Mouse (Mus musculus) T-cell, adult 66 days (primary cell): ENCODE results near the gene Gm13278. TPM values are rescaled to one million over a fixed set of nuclear protein-coding genes. Genes with fewer than 3 reads are reported as not detected.

ENCODE experiments used
- total RNA-seq, 2 experiments: library from RNA; stranded (reverse); gene quantifications; 3 replicates in 1 of 2; 4 replicates in 1 of 2; pipeline ENCODE4 v1.2.4; 2023

Gm13278 gene
- total RNA-seq, result not detected

DNA sequence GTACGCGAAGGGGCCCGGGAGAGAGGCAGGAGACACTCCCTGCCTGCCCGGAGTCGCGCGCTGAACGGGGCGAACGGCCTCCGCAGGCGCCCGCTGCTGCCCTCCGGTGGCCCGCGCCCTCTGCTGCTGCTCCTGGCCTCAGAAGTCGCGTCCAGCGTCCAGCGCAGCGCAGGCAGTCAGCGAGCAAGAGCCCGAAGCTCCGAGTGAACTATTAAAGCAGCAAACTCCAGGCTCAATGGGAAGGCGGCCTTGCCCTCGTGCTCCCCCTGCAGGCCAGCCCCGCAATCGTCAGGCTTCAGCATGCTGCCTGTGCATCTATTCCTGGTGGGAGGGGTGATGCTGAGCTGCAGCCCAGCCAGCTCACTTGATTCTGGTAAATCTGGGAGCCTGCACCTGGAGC lies at the start of gene Gm13278:
Gm13278 (plus strand) TSS at position 301 of the 400 bp plus-strand sequence.

DNA sequence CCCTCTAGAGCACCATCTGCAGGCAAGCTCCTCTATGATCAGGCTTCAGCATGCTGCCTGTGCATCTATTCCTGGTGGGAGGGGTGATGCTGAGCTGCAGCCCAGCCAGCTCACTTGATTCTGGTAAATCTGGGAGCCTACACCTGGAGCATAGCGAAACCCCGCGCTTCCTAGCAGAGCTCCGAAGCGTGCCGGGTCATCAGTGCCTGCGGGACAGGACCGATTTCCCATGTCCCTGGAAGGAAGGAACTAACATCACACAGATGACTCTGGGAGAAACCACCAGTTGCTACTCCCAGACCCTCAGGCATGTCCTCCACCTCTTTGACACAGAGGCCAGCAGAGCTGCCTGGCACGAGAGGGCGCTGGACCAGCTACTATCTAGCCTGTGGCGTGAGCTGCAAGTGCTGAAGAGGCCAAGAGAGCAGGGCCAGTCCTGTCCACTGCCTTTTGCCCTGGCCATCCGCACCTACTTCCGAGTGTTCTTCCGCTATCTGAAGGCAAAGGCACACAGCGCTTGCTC lies 36.5 kb upstream of the Gm13278 start, which contains the start of gene Gm13271:
Gm13271 (plus strand) TSS at position 51 of the 523 bp plus-strand sequence.

DNA sequence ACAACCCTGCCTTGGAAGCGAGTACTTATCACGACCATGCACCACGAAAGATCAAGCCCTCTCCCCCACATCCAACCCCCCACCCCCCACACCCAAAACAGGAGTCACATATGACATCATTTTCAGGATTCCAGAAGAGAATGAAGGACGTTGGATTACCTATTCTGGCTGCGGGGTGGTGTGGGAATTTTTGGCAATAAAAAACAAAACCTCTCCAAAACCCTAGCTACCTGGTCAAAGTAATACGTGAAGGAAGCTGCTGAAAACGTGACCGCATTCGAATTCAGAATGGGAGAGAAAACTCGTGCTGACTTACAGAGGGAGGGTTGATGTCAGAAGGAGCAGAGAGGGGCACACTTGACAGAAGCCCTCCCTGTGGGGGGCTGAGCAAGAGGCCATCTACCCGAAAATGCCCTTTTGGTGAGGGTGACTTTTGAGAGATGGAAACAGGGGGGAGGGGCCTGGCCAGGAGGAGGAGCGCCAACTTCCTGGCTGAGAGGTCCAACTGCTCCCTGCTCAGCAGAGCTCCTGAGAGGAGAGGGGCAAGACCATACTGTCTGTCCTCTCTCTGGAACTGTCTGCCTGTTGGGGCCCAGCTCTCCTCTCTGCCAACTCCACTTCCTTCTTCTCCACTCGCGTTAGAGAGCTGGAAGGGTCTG lies 31.6 kb upstream of the Gm13278 start, which contains the start of gene Gm13283:
Gm13283 (plus strand) TSS at position 510 of the 659 bp plus-strand sequence.

DNA sequence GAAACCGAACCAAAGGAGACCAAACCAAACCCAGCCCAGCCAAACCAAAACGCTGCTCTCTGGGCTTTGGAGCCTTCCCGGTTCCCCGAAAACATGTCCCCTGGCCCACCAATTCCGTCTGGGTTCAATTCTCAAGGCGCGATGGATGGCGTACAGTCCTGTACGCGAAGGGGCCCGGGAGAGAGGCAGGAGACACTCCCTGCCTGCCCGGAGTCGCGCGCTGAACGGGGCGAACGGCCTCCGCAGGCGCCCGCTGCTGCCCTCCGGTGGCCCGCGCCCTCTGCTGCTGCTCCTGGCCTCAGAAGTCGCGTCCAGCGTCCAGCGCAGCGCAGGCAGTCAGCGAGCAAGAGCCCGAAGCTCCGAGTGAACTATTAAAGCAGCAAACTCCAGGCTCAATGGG lies 17.8 kb upstream of the Gm13278 start, which contains the start of gene Gm13290:
Gm13290 (plus strand) TSS at position 301 of the 400 bp plus-strand sequence.

DNA sequence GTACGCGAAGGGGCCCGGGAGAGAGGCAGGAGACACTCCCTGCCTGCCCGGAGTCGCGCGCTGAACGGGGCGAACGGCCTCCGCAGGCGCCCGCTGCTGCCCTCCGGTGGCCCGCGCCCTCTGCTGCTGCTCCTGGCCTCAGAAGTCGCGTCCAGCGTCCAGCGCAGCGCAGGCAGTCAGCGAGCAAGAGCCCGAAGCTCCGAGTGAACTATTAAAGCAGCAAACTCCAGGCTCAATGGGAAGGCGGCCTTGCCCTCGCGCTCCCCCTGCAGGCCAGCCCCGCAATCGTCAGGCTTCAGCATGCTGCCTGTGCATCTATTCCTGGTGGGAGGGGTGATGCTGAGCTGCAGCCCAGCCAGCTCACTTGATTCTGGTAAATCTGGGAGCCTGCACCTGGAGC lies 14.7 kb upstream of the Gm13278 start, which contains the start of gene Gm13289:
Gm13289 (plus strand) TSS at position 301 of the 400 bp plus-strand sequence.

DNA sequence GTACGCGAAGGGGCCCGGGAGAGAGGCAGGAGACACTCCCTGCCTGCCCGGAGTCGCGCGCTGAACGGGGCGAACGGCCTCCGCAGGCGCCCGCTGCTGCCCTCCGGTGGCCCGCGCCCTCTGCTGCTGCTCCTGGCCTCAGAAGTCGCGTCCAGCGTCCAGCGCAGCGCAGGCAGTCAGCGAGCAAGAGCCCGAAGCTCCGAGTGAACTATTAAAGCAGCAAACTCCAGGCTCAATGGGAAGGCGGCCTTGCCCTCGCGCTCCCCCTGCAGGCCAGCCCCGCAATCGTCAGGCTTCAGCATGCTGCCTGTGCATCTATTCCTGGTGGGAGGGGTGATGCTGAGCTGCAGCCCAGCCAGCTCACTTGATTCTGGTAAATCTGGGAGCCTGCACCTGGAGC lies 11.8 kb upstream of the Gm13278 start, which contains the start of gene Gm13272:
Gm13272 (plus strand) TSS at position 301 of the 400 bp plus-strand sequence.

DNA sequence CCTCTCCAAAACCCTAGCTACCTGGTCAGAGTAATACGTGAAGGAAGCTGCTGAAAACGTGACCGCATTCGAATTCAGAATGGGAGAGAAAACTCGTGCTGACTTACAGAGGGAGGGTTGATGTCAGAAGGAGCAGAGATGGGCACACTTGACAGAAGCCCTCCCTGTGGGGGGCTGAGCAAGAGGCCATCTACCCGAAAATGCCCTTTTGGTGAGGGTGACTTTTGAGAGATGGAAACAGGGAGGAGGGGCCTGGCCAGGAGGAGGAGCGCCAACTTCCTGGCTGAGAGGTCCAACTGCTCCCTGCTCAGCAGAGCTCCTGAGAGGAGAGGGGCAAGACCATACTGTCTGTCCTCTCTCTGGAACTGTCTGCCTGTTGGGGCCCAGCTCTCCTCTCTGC lies 9.5 kb upstream of the Gm13278 start, which contains the start of gene Ifnz:
Ifnz (plus strand) TSS at position 301 of the 400 bp plus-strand sequence.

DNA sequence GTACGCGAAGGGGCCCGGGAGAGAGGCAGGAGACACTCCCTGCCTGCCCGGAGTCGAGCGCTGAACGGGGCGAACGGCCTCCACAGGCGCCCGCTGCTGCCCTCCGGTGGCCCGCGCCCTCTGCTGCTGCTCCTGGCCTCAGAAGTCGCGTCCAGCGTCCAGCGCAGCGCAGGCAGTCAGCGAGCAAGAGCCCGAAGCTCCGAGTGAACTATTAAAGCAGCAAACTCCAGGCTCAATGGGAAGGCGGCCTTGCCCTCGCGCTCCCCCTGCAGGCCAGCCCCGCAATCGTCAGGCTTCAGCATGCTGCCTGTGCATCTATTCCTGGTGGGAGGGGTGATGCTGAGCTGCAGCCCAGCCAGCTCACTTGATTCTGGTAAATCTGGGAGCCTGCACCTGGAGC lies 5.9 kb upstream of the Gm13278 start, which contains the start of gene Gm13276:
Gm13276 (plus strand) TSS at position 301 of the 400 bp plus-strand sequence.

DNA sequence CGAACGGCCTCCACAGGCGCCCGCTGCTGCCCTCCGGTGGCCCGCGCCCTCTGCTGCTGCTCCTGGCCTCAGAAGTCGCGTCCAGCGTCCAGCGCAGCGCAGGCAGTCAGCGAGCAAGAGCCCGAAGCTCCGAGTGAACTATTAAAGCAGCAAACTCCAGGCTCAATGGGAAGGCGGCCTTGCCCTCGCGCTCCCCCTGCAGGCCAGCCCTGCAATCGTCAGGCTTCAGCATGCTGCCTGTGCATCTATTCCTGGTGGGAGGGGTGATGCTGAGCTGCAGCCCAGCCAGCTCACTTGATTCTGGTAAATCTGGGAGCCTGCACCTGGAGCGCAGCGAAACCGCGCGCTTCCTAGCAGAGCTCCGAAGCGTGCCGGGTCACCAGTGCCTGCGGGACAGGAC lies 2.9 kb upstream of the Gm13278 start, which contains the start of gene Gm13277:
Gm13277 (plus strand) TSS at position 231 of the 400 bp plus-strand sequence.

DNA sequence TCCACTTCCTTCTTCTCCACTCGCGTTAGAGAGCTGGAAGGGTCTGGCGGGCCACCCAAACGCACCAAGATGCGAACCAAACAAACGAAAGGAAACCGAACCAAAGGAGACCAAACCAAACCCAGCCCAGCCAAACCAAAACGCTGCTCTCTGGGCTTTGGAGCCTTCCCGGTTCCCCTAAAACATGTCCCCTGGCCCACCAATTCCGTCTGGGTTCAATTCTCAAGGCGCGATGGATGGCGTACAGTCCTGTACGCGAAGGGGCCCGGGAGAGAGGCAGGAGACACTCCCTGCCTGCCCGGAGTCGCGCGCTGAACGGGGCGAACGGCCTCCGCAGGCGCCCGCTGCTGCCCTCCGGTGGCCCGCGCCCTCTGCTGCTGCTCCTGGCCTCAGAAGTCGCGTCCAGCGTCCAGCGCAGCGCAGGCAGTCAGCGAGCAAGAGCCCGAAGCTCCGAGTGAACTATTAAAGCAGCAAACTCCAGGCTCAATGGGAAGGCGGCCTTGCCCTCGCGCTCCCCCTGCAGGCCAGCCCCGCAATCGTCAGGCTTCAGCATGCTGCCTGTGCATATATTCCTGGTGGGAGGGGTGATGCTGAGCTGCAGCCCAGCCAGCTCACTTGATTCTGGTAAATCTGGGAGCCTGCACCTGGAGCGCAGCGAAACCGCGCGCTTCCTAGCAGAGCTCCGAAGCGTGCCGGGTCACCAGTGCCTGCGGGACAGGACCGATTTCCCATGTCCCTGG lies 2.8 kb downstream of the Gm13278 start, which contains the start of gene Gm13275:
Gm13275 (plus strand) TSS at position 552 of the 740 bp plus-strand sequence.

DNA sequence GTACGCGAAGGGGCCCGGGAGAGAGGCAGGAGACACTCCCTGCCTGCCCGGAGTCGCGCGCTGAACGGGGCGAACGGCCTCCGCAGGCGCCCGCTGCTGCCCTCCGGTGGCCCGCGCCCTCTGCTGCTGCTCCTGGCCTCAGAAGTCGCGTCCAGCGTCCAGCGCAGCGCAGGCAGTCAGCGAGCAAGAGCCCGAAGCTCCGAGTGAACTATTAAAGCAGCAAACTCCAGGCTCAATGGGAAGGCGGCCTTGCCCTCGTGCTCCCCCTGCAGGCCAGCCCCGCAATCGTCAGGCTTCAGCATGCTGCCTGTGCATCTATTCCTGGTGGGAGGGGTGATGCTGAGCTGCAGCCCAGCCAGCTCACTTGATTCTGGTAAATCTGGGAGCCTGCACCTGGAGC lies 5.7 kb downstream of the Gm13278 start, which contains the start of gene Gm13279:
Gm13279 (plus strand) TSS at position 301 of the 400 bp plus-strand sequence.

DNA sequence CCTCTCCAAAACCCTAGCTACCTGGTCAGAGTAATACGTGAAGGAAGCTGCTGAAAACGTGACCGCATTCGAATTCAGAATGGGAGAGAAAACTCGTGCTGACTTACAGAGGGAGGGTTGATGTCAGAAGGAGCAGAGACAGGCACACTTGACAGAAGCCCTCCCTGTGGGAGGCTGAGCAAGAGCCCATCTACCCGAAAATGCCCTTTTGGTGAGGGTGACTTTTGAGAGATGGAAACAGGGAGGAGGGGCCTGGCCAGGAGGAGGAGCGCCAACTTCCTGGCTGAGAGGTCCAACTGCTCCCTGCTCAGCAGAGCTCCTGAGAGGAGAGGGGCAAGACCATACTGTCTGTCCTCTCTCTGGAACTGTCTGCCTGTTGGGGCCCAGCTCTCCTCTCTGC lies 8.0 kb downstream of the Gm13278 start, which contains the start of gene Gm13285:
Gm13285 (plus strand) TSS at position 301 of the 400 bp plus-strand sequence.

DNA sequence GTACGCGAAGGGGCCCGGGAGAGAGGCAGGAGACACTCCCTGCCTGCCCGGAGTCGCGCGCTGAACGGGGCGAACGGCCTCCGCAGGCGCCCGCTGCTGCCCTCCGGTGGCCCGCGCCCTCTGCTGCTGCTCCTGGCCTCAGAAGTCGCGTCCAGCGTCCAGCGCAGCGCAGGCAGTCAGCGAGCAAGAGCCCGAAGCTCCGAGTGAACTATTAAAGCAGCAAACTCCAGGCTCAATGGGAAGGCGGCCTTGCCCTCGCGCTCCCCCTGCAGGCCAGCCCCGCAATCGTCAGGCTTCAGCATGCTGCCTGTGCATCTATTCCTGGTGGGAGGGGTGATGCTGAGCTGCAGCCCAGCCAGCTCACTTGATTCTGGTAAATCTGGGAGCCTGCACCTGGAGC lies 11.6 kb downstream of the Gm13278 start, which contains the start of gene Gm13287:
Gm13287 (plus strand) TSS at position 301 of the 400 bp plus-strand sequence.

DNA sequence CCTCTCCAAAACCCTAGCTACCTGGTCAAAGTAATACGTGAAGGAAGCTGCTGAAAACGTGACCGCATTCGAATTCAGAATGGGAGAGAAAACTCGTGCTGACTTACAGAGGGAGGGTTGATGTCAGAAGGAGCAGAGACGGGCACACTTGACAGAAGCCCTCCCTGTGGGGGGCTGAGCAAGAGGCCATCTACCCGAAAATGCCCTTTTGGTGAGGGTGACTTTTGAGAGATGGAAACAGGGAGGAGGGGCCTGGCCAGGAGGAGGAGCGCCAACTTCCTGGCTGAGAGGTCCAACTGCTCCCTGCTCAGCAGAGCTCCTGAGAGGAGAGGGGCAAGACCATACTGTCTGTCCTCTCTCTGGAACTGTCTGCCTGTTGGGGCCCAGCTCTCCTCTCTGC lies 13.9 kb downstream of the Gm13278 start, which contains the start of gene Gm13288:
Gm13288 (plus strand) TSS at position 301 of the 400 bp plus-strand sequence.

DNA sequence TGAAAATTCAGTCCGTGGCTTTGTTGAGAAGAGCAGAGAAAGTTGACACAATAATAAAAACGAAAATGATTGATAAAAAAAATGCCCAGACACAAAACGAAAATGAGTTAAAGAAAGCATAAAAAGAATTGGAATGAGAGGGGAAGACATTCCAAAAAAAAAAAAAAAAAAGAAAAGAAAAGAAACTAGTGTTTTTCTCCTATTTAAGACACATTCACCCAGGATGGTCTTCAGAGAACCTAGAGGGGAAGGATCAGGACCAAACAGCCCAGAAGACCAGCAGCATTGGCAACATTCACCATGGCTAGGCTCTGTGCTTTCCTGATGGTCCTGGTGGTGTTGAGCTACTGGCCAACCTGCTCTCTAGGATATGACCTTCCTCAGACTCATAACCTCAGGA lies 24.6 kb downstream of the Gm13278 start, which contains the start of gene Ifna7:
Ifna7 (plus strand) TSS at position 301 of the 400 bp plus-strand sequence.

DNA sequence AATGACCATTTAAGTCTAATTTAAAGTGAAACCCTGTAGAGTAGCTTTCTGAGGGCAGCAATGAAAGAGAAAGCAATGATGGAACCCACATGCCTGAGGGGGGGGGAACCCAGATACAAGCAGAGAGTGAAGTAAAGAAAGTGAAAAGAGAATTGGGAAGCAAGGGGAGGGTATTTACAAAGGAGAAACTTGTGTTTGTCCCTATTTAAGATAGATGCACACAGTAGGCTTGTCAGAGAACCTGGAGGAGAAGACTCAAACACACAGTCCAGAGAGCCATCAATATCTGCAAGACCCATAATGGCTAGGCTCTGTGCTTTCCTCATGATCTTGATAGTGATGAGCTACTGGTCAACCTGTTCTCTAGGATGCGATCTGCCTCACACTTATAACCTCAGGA lies 28.3 kb downstream of the Gm13278 start, which contains the start of gene Ifna11:
Ifna11 (plus strand) TSS at position 301 of the 400 bp plus-strand sequence.

DNA sequence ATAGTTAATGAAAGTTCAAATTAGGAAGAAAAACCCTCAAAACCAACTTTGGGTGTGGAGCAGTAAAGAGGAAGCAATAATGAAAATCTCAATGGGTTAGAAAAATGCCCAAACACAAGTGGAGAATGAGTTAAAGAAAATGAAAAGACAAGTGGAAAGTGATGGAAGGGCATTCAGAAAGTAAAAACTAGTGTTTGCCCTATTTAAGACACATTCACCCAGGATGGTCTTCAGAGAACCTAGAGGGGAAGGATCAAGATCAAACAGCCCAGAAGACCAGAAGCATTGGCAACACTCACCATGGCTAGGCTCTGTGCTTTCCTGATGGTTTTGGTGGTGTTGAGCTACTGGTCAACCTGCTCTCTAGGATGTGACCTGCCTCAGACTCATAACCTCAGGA lies 35.8 kb downstream of the Gm13278 start, which contains the start of gene Ifna6:
Ifna6 (plus strand) TSS at position 301 of the 400 bp plus-strand sequence.

DNA sequence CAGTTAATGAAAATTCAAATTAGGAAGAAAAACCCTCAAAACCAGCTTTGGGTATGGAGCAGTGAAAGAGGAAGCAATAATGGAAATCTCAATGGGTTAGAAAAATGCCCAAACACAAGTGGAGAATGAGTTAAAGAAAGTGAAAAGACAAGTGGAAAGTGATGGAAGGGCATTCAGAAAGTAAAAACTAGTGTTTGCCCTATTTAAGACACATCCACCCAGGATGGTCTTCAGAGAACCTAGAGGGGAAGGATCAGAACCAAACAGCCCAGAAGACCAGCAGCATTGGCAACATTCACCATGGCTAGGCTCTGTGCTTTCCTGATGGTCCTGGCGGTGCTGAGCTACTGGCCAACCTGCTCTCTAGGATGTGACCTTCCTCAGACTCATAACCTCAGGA lies 43.9 kb downstream of the Gm13278 start, which contains the start of gene Ifna5:
Ifna5 (plus strand) TSS at position 301 of the 400 bp plus-strand sequence.

DNA sequence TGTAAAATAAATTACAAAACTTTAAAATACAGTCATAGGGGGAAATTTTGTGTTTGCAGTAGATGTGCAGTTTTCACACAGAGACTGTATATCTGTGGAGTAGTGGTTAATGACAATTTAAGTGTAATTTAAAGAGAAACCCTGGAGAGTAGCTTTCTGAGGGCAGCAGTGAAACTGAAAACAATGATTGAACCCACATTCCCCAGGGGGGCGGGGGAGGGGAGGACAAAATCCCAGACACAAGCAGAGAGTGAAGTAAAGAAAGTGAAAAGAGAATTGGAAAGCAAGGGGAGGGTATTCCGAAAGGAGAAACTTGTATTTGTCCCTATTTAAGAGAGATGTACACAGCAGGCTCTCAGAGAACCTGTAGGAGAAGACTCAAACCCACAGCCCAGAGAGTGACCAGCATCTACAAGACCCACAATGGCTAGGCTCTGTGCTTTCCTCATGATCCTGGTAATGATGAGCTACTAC lies 50.1 kb downstream of the Gm13278 start, which contains the start of gene Ifna4:
Ifna4 (plus strand) TSS at position 424 of the 474 bp plus-strand sequence.

